Mouse (Mus musculus): ENCODE data around the gene Ktn1.

Ktn1 gene

DNA sequence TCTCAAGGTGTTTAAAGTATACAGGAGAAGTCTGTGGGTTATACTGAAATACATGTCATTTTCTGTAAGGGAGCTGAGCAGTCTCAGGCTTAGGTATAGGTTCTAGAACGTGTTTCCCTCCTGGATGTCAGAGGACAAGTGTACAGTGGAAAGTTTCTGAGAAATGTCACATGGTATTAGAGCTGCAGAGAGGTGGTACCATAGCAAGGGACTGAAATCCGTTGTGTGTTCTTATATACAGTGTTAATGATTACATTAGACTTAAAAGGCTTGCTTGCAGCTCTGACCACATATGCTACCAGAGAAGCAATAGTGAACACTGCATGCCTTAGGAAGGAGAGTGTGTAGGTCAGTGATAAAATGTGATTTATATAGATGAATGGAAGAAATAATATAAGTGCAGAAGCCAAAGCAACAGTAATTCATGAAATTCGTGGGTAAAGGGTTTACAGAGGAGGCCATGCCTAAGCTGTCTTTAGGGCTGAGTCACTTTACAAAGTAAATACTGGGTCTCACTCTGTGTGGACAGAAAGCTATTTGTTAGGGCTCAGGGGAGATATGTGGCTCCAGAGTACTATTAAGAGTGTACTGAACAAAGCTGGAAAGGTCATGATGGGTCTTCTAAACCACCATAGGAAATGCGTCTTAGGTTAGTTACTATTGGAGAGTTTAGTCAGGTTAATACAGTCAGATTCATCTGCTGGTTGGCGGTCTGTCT is 17.0 kb downstream of the Ktn1 start:
- no peak for DNase-seq

DNA sequence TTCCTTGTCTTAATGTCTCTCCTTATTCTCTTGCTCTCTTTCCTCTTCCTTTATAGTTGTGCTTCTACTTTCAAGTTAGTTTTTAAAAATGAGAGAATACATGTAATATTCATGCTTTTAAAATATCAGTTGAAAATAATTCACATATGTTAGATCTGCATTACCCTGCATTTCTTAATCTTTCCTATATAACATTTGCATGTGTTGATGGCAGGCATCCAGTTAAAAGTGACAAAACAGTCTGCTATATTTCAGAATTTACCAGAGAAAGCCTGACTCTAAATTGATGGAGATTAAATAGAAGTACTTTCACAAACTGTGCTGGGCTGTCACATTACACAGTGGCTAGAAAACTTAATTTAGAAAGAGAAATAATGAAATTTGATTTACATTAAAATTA is 19.8 kb downstream of the Ktn1 start:
- no peak for DNase-seq

DNA sequence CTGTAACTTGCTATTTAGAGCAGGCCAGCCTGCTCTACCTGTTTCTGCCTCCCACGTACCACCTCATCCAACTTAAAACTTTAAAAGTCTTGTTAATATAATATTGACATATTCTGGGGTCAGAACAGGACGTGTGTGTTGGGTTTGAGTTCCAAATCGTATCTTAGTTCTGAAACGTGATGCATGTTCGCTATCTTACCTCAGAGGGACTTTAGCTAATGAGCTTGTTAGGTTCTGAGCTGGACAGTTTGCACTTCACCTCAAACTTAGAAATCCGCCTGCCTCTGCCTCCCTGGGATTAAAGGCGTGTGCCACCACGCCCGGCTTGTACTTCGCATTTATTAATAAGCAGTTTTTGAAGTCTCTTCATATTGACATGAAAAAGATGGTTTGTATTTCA is 34.6 kb downstream of the Ktn1 start:
- no peak for DNase-seq

DNA sequence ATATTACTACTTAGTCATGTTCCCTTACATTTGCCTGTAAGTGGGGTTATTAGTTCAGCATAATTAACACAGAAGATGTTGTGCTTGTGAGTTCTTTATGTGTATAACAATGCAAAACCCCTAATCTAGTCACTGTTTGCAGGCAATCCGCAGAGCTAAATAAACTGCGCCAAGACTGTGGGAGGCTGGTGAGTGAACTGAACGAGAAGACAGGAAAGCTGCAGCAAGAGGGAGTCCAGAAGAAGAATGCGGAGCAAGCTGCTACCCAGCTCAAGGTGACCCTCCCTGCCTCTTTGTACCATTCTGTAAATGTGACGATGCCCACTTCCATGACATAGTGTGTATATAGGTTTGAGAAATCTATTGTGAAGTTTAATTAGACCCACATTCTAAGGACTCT is 36.3 kb downstream of the Ktn1 start:
- DNase-seq = no peak

DNA sequence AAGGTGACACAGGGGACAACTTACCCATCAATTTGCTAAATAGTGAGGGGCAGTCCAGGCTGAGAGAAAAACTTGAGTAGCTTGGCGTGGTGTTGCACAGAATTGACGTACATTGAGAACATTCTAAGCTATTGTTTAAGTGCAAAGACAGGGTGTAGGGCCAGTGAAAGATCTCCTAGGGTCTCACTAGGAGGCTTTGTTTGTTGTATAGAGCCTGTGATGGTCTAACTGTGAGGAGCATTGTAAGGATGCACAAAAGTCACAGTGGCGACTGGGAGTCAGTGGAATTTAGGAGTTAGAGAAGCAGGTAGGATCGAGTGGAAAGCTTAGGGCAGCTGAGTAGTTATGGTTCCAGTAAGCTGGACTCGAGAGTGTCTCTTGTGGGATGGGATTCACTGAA is 50.9 kb downstream of the Ktn1 start:
- DNase-seq = no peak

DNA sequence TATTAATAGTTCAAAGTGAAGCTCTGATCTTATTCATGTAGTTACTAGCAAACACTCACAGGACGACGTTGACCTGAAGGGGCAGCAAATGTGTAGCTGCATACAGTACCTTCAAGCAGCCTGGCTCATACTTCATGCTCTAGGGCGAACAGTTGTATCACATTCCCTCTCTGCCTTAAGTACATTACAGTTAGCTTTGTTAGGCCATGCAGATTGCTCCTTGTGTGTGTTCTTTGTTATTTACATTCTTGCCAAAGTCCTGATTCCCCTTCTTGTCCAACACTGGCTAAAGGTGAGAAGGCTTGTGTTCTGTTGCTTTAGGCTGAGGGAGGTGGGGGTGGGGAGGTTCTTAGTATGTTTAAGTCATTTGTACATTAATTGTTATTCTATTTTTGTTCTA is 61.3 kb downstream of the Ktn1 start:
- DNase-seq = no peak

DNA sequence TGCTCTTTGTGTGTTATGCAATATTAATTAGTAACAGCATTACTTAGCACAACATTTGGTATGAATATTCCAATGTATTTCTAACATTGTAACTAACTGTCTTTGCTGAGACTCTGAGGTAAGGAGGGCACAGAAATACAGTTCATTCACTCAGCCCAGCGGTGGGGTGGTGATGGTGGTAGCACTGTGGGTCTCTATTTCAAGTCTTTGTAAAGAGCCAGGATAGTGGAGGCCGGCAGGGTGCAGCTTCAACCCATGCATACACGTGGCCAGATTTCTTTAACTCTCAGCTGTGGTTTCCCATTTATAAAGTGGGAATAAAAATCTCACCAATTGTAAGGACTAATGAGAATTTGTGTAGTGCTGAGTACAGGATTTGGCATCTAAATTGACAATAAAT is 67.5 kb downstream of the Ktn1 start:
- no peak for DNase-seq

DNA sequence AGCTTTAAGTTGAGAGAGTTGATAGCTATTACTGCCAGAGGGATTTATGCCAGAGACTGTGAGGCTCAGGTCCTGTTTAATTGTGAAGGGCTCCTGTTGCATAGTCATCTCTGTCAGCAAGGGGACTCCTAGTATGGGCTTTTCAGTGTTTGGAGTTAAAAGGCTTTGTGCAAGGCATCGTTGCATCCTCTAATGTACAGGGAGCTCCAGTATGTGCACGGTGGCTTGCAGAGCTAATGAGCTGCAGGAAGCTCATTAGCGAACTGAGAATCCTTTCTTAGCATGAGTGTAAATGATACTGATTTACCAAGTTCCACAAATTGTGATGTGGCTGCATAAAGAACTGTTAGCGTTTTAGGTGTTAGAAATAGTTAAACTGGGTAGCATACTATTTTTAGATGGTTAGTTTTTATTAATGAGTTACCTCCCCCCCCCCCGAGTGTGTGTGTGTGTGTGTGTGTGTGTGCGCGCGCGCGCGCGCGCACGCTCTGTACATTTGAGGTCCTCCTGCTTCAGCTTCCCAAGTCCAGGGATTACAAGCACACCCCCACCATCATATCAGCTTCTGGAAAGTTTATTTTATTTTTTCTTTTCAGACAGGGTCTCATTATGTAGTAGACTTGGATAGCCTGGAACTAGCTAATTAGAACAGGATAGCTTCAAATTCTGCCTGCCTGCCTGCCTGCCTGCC is 69.8 kb downstream of the Ktn1 start:
- no peak for DNase-seq

DNA sequence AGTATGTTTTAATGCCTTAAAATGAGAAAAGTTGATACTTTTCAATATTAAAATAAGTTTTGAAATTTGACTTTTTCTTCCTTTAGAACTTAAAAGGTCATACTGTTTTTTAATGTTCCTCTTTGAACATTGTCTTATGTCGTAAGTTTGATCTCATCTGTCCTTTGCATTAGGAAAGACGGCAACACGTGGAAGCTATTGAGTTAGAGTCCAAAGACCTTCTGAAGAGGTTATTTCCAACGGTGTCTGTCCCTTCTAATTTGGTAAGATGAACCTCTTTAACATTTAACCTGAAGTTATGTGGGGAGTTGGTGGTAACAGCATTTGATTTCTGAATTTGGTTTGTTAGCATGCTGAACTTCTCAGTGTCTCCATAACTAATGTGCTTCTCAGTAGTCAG is 71.8 kb downstream of the Ktn1 start:
- DNase-seq = no peak

DNA sequence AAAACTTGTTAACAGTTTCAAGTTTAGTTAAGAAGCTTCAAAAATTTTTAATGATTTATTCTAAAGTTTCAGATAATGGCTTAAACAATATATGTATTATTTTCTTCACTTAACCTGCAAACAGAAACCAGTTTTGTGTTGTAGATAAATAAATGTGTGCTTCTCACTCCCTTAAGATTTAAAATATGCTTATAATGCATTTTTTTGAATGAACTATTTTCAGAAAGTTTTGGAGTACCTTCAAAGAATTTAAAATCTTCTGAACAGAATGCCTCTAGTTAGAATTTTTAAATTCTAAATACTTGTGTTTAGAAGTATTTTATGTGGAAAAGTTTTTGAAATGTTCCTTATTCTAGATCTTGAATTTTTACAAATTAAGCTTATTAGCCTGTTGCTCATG is 74.8 kb downstream of the Ktn1 start:
- DNase-seq = no peak

DNA sequence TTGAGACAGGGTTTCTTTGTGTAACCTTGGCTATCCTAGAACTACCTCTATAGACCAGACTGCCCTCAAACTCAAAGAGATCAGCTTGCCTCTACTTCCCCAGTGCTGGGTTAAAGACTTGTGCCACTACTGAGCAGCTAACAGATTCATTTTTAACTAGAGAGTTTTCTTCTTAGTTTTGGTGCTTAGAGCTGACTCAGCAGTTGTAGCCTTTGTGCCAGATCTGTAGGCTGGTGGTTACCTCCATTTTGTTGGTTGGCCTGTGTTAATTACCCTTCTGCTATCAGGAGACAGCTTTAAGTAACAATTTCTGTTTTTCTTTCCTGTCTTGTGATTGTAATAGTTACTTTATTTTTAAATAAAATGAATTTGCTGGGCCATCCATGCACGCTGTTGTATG is 80.3 kb downstream of the Ktn1 start:
- DNase-seq = no peak

DNA sequence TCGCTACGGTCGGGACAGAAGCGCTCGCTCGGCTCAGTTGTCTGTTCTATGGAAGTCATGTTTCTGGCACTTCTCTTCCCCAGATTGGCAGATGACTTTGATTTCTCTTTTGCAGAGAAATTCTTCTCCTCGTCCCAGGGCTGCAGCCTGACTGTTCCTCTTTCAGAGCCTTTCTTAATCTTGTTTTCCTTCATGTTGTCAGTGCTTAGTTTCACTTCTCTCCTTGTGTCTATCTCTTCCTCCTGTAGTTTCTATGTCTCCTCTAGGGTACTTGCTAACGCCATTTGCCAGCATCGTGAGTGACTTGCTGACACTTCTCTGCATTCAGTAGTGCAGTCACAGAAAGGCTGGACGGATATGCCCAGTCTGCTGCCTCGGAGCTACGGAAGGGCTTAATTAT is 87.1 kb downstream of the Ktn1 start:
- DNase-seq = no peak

DNA sequence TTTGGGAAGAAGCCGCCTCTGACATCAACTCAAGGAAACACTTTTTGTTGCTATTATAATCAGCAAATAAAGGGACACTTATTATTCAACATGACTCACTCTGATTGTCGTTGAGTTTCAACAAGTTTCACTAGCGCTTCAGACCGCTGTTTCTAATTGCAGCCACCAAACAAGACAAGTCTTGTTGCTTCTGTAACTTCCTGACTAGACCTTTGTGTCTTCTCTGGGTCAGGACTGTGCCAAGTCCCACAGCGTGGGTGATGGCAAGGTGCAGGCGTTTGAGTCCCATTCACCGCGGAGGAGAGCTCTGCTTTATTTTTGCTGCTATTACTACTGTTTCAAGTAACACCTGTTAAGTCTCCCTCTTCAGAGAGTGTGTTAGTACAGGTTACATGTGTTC is 88.2 kb downstream of the Ktn1 start:
- DNase-seq = no peak

DNA sequence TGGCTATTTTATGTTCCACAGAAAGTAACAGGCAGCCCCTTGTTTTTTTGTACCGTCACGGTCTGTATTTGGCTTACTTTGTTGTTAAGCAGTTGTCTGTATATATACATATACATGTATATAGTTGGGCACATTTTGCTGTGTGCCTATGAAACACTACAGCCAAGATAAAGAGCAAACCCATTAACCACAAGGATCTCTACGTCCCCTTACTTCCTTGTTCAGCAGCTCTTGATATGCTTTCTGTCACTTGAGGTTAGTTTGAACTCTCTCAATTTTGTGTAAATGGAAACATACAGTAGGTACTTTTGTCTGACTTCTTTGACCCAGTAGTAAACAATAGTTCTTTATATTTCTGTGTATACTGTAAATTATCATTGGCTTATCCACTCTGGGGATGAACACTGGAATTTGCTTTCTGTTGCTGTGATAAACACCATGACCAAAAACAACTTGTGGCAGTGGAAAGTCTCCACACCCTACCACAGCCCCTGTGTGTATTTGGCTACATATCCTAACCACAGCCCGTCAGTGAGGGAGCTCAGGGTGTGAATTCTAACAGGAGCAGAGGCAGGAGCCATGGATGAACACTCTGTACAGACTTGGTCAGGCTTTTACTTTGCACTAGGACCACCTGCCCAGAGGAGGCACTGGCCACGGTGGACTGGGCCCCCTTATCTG is 92.2 kb downstream of the Ktn1 start:
- DNase-seq = no peak

DNA sequence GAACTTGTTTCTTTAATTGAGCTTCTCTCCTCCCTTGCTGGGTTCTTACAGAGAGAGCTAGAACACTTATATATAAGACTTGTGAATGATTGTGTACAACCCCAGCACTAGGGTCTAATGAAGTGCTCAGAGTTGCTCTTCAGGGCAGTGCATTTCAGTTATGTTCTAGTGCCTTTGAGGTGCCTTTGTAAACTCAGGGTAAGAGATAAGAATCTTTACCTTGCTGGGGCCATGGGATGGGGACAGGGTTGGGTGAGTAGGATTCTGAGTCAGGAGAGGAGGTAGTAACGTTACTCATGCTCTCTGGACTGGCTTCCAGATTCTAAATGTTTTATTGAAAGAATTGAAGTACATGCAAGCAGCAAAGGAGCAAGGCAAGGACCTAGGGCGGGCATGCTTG is 92.8 kb downstream of the Ktn1 start:
- no peak for DNase-seq

DNA sequence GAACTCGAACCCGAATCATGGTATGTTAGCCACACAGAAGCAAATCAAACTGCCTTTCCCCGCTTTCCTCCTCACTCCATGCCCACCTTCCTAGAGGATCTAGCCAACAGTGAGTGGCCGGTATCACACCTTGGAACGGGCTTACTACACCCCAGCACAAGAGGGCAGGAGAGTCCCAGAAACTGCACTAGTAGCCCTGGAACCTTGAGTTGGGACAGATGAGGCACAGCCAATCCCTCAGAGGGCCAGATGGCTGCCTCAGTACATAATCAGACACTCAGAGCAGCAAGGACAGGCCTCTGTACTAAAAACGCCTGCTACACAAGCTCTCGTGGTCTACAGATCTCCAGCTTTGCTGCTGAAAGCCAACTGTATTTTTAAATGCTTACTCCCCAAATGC is 94.4 kb downstream of the Ktn1 start:
- DNase-seq = no peak

DNA sequence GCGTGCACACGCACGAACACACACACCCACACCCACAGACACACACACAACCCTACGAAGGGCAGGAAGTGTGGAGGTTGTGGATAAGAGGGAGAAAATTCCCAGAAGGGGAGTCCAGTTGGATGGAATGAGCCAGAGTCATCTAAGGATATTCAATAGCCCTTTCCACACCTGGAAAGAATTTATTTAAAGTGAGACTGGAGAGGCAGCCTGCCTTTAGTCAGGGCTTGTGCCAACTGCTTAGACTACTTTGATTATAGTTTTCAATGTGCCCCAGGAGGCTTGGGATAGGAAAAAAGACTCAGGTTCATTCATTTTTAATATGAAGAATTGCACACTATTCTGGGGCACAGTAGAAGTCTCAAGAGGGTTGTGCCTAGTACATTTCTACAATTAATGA is 96.8 kb downstream of the Ktn1 start:
- DNase-seq = no peak

DNA sequence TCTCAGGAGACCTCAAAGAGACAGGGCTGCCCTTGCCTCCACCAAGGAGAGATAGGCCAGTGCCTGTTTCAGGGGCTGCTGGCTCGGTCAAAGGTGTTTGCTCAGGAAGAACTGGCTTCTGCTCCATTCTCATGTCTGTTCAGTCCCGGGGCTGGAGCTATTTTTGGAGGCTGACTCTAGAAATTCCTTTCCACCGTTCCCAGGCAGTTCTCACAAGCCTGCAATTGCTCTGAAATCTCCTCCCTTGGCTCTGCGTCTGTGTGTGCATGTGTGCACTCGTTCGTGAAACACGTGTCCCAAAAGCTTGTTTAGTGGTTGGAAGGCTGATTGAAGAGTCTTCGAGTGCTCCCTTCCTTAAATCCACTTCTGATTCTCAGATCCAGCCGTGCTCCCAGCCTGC is 99.3 kb downstream of the Ktn1 start:
- DNase-seq = no peak

DNA sequence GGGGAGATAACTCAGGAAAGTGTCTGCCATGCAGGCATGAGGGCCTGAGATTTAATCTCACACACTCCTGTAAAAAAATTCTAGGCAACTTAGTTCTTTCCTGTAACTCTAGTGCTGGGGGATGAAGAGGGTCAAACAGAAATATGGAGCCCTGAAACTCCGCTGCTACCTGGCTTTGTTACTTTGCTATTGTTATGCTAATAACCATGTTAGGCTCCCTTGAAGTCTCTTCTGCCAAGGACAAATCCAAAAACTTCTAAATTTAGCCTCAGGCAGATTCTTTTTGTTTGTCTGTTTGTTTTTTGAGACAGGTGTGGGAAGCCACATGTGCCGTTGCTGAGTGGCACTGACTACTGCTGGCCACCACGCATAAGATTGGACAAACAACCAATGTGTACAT is 100.5 kb downstream of the Ktn1 start:
- no peak for DNase-seq

DNA sequence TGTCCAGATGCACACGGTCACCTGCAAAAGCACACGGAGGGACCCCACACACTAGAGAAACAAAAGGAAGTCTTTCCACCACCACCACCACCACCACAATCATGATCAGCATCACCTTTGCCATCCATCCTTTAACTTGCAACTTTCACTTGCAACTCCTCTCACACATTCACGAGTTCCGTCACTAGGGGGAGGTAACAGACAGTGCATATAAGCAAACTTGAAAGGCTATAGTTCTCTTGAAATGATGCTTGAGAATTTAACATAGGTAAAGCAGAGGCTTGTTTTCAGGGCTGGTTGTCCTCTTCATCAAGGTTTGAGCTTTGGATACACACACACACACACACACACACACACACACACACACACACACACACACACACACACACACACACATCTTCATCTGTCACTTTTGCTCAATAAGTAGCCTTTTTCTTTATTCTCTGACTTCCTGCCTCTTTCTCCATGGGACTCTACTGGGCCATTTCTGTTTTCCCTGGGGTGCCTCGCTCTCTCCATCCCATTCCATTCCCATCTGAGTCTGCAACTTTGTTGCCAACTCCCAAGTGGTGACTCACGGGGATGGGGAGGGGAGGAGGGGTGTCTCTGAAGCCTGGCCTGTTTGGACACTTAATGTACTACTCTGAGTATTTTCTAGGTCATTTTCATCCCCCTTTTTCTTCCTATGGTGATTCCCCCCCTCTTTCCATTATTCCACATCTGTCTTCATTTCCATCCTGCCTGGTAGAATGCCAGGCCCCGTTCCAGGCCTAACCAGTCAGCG is 103.4 kb downstream of the Ktn1 start:
- peak; percentile 39 to 64 for DNase-seq

DNA sequence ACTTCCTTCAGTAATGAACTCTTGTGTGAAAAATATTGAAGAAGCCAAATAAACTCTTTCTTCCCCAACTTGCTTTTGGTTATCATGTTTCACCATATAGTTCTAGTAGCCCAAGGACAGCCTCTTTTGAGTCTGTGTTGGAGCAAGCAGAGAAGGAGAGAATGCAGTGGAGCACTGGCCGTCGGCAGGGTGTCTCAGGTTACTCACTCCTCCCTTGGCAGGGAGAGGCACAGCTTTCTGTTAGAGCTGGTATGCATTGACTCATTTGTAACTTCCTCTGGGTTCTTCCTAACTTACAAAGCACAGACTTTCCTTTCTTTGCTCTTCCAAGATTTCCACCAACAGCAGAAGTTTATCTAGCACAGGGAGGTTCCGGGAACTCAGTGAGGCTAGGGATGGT is 105.3 kb downstream of the Ktn1 start:
- DNase-seq = no peak

DNA sequence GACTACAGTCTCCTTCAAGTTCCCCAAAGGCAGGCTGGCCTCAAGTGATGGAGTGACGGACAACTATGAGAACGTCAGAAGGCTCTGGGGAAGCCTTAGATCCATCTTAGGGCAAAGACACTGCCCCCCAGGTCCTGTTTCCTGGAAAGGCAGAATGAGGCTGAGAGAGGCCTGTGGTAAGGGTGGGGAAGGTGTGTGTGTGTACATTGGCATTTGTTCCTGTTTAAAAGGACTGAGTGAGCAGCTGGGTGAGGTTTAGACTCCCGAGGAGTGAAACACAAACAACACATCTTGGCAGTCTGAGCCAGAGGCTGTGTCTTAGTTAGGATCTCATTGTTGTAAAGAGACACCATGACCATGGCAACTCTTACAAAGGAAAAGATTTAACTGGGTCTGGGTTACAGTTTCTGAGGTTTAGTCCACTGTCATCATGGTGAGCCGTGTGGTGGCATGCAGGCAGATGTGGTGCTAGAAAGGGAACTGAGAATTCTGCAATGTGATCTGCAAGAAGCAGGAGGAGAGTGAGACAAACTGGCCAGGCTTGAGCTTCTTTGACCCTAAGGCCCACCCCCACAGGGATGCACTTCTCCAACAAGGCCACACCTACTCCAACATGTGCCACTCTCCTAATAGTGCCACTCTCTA is 106.1 kb downstream of the Ktn1 start:
- DNase-seq = no peak
